Mouse (Mus musculus): Measurements from ENCODE around the gene Gm49486. TPM values are rescaled to one million over a fixed set of nuclear protein-coding genes. Genes with fewer than 3 reads are reported as not detected.
A peak's percentile ranks its signal among the peaks of the same experiment; 100 is the strongest.
"Not testable (repeated sequence)": the region's sequence is repeated elsewhere in the genome, so short reads cannot be mapped to it uniquely, and the experiment has no call there.

Gene Gm49486
- polyA plus RNA-seq, 1 experiment from 2014 or later, result 0.30 TPM

GRCm38 (mm10) chr15:79216191-79216590, 13.0 kb upstream of the Gm49486 start:
- no peaks in the 10 kb centered on the region for H3K4me1 ChIP-seq (replicated peaks; ENCODE audit: control insufficient read depth, insufficient read depth, low read length)
- no peaks in the 10 kb centered on the region for H3K36me3 ChIP-seq (ENCODE audit: control insufficient read depth, insufficient read depth)
- no peak overlapping the region for H3K4me2 ChIP-seq (replicated peaks; ENCODE audit: low read depth)
- H3K27me3 ChIP-seq (replicated peaks; ENCODE audit: control insufficient read depth, insufficient read depth, low read length), result no peaks in the 10 kb centered on the region
- no peak overlapping the region for H3K4me3 ChIP-seq (ENCODE audit: low read depth, low read length)
- no peaks in the 10 kb centered on the region for H3K9me3 ChIP-seq (ENCODE audit: control insufficient read depth)
- no peak for ATAC-seq
- H3K9ac ChIP-seq (ENCODE audit: low read depth, low read length), result no peak overlapping the region
- 63% methylated on average over 3 of the region's 3 CpGs for WGBS
- no peak overlapping the region for H3K27ac ChIP-seq (ENCODE audit: low read depth, low read length)
- TF ChIP-seq CTCF (IDR thresholded peaks at IDR 0.05; ENCODE audit: low read depth), result no peak

GRCm38 (mm10) chr15:79219572-79219971, 9.6 kb upstream of the Gm49486 start:
- WGBS, result 0% methylated on average over 1 of the region's 1 CpGs
- H3K4me1 ChIP-seq (replicated peaks; ENCODE audit: control insufficient read depth, insufficient read depth, low read length), result no peaks in the 10 kb centered on the region
- no peak overlapping the region for H3K4me2 ChIP-seq (replicated peaks; ENCODE audit: low read depth)
- no peaks in the 10 kb centered on the region for H3K9me3 ChIP-seq (ENCODE audit: control insufficient read depth)
- no peak overlapping the region for H3K4me3 ChIP-seq (ENCODE audit: low read depth, low read length)
- H3K27me3 ChIP-seq (replicated peaks; ENCODE audit: control insufficient read depth, insufficient read depth, low read length), result no peaks in the 10 kb centered on the region; the same call in 1 of the 2 replicates
- no peak overlapping the region for H3K27ac ChIP-seq (ENCODE audit: low read depth, low read length)
- TF ChIP-seq CTCF (IDR thresholded peaks at IDR 0.05; ENCODE audit: low read depth), result no peak
- H3K36me3 ChIP-seq (ENCODE audit: control insufficient read depth, insufficient read depth), result no peaks in the 10 kb centered on the region
- no peak overlapping the region for H3K9ac ChIP-seq (ENCODE audit: low read depth, low read length)
- ATAC-seq, result no peak

- no peak for ATAC-seq
- no peaks in the 10 kb centered on the region; the same call in 1 of the 2 replicates for H3K27me3 ChIP-seq (replicated peaks; ENCODE audit: control insufficient read depth, insufficient read depth, low read length)
Measured at GRCm38 (mm10) chr15:79223641-79224040, 5.5 kb upstream of the Gm49486 start.

GRCm38 (mm10) chr15:79224685-79225084, 4.5 kb upstream of the Gm49486 start:
- 11% methylated on average over 5 of the region's 5 CpGs for WGBS
- Histone ChIP-seq H3K4me1 (replicated peaks; ENCODE audit: control insufficient read depth, insufficient read depth, low read length) (0 out of 2 replicates have a peak, but pooled peaks cover 3% of the 10 kb centered on the region), H3K27ac (ENCODE audit: low read depth, low read length) (no peak overlapping the region), H3K27me3 (replicated peaks; ENCODE audit: control insufficient read depth, insufficient read depth, low read length) (no peaks in the 10 kb centered on the region; the same call in 1 of the 2 replicates), H3K9me3 (ENCODE audit: control insufficient read depth) (no peaks in the 10 kb centered on the region), H3K4me3 (ENCODE audit: low read depth, low read length) (no peak overlapping the region), H3K36me3 (ENCODE audit: control insufficient read depth, insufficient read depth) (no peaks in the 10 kb centered on the region), H3K4me2 (replicated peaks; ENCODE audit: low read depth) (no peak overlapping the region), H3K9ac (ENCODE audit: low read depth, low read length) (no peak overlapping the region)
- ATAC-seq, result peak; percentile 14; the same call in 1 of the 2 replicates
- peak; percentile 97 for TF ChIP-seq CTCF (IDR thresholded peaks at IDR 0.05; ENCODE audit: low read depth)

More at GRCm38 (mm10) chr15:79223641-79224040, 5.5 kb upstream of the Gm49486 start:
- no peak for TF ChIP-seq CTCF (IDR thresholded peaks at IDR 0.05; ENCODE audit: low read depth)
- no peak overlapping the region for H3K9ac ChIP-seq (ENCODE audit: low read depth, low read length)
- no peak overlapping the region for H3K4me2 ChIP-seq (replicated peaks; ENCODE audit: low read depth)
- no peaks in the 10 kb centered on the region for H3K36me3 ChIP-seq (ENCODE audit: control insufficient read depth, insufficient read depth)
- no peaks in the 10 kb centered on the region for H3K9me3 ChIP-seq (ENCODE audit: control insufficient read depth)
- H3K4me3 ChIP-seq (ENCODE audit: low read depth, low read length), result no peak overlapping the region
- H3K4me1 ChIP-seq (replicated peaks; ENCODE audit: control insufficient read depth, insufficient read depth, low read length), result no peaks in the 10 kb centered on the region
- 23% methylated on average over 5 of the region's 5 CpGs for whole genome bisulfite sequencing
- H3K27ac ChIP-seq (ENCODE audit: low read depth, low read length), result no peak overlapping the region

GRCm38 (mm10) chr15:79225780-79226179, 3.4 kb upstream of the Gm49486 start:
- not testable (repeated sequence) for H3K4me3 ChIP-seq (ENCODE audit: low read depth, low read length); H3K9ac ChIP-seq (ENCODE audit: low read depth, low read length); H3K27ac ChIP-seq (ENCODE audit: low read depth, low read length); H3K4me2 ChIP-seq (replicated peaks; ENCODE audit: low read depth); H3K9me3 ChIP-seq (ENCODE audit: control insufficient read depth); ATAC-seq; H3K4me1 ChIP-seq (replicated peaks; ENCODE audit: control insufficient read depth, insufficient read depth, low read length); H3K36me3 ChIP-seq (ENCODE audit: control insufficient read depth, insufficient read depth); H3K27me3 ChIP-seq (replicated peaks; ENCODE audit: control insufficient read depth, insufficient read depth, low read length)
- 62% methylated on average over 2 of the region's 2 CpGs for WGBS

- ATAC-seq, result peak; percentile 33; the same call in 1 of the 2 replicates
- H3K4me3 ChIP-seq (ENCODE audit: low read depth, low read length), result no peak overlapping the region
- H3K4me2 ChIP-seq (replicated peaks; ENCODE audit: low read depth), result no peak overlapping the region
- no peak overlapping the region for H3K9ac ChIP-seq (ENCODE audit: low read depth, low read length)
- 0 out of 2 replicates have a peak, but pooled peaks cover 4% of the 10 kb centered on the region for H3K4me1 ChIP-seq (replicated peaks; ENCODE audit: control insufficient read depth, insufficient read depth, low read length)
- peak overlapping the region; percentile 76; the same call in 1 of the 2 replicates for H3K27ac ChIP-seq (ENCODE audit: low read depth, low read length)
- no peaks in the 10 kb centered on the region for H3K27me3 ChIP-seq (replicated peaks; ENCODE audit: control insufficient read depth, insufficient read depth, low read length)
- 60% methylated on average over 9 of the region's 9 CpGs for WGBS
- H3K36me3 ChIP-seq (ENCODE audit: control insufficient read depth, insufficient read depth), result peaks cover 38% of the 10 kb centered on the region
- TF ChIP-seq CTCF (IDR thresholded peaks at IDR 0.05; ENCODE audit: low read depth), result no peak
- H3K9me3 ChIP-seq (ENCODE audit: control insufficient read depth), result no peaks in the 10 kb centered on the region
Measured at GRCm38 (mm10) chr15:79235268-79235667, 6.1 kb downstream of the Gm49486 start.

GRCm38 (mm10) chr15:79238036-79238435, 8.8 kb downstream of the Gm49486 start:
- ATAC-seq, result no peak
- H3K36me3 ChIP-seq (ENCODE audit: control insufficient read depth, insufficient read depth), result peaks cover 44% of the 10 kb centered on the region
- no peak overlapping the region for H3K4me2 ChIP-seq (replicated peaks; ENCODE audit: low read depth)
- no peak overlapping the region for H3K4me3 ChIP-seq (ENCODE audit: low read depth, low read length)
- no peaks in the 10 kb centered on the region for H3K9me3 ChIP-seq (ENCODE audit: control insufficient read depth)
- WGBS, result 79% methylated on average over 6 of the region's 6 CpGs
- H3K4me1 ChIP-seq (replicated peaks; ENCODE audit: control insufficient read depth, insufficient read depth, low read length), result 0 out of 2 replicates have a peak, but pooled peaks cover 4% of the 10 kb centered on the region
- no peak overlapping the region for H3K9ac ChIP-seq (ENCODE audit: low read depth, low read length)
- TF ChIP-seq CTCF (IDR thresholded peaks at IDR 0.05; ENCODE audit: low read depth), result no peak
- no peaks in the 10 kb centered on the region for H3K27me3 ChIP-seq (replicated peaks; ENCODE audit: control insufficient read depth, insufficient read depth, low read length)
- H3K27ac ChIP-seq (ENCODE audit: low read depth, low read length), result no peak overlapping the region
